Mouse (Mus musculus) E14TG2a.4 (cell line): ENCODE results near the gene Xntrpc.

Experiments used
- CTCF ChIP-seq: conservative IDR thresholded peaks from 2 replicates; pipeline ENCODE4 v1.5.1; 2014; ENCODE audit warnings: low read length
- NANOG ChIP-seq: IDR thresholded peaks from 2 replicates; pipeline ENCODE4 v1.6.1; 2014; ENCODE audit warnings: borderline replicate concordance, low read length, mixed read lengths
- POU5F1 ChIP-seq: IDR thresholded peaks from 2 replicates; pipeline ENCODE4 v1.6.1; 2014; ENCODE audit warnings: low read length, borderline replicate concordance

DNA sequence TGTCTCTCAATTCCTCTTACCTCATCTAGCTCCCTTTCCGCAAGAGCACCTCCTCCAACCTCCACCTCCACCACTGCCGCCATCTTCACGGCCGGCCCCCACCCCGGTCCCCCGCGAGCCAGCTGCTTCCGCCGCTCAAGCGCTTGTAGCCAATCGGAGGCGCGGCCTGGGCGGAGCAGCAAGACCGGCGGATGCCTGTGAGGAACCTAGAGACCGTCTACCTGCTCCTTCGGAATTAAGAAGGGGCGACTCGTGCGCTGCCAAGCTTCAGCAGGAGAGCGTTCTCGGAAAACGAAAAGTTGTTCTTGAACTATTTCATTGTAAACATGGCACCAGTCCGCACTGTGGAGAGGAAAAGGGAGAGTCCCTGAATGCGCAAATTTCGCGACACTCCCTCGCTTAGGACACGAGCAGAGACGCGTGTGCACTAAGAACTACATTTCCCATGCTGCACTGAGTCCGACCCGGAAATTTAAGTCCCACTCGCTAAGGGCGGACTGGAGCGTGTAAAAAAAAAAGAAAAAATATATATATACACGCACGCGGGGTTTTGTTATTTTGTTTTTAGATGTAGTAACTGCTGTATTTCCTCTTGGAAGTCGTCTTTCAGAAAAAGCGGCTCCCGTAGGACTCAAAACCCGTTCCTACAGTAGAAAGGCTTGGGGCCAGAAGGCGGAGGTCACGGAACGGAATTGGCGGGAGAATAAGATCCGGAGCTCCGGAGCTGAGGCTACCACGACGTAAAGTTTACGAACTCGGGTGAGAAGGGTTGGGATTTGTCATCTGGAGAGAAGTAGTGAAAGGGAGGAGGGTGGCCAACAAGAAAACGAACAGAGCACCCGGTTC, at the start of gene Xntrpc, which contains the start of the genes Rnf121 and Xndc1:
- TF ChIP-seq CTCF (no peak), POU5F1 (no peak), NANOG (no peak)
